Mouse (Mus musculus): ENCODE measurements around the gene Olfr702. TPM values are rescaled to one million over a fixed set of nuclear protein-coding genes. Genes with fewer than 3 reads are reported as not detected.

Gene Olfr702
- not detected for total RNA-seq (2018; cell fraction: chromatin; rRNA removed)
- not detected for total RNA-seq (2018; cell fraction: cytosol; rRNA removed)
- not detected for total RNA-seq (2018; cell fraction: nucleus; rRNA removed)
- polyA plus RNA-seq (2018) = not detected in 3 replicates

GRCm38 (mm10) chr7:106833793-106834192, at the start of gene Olfr702:
Olfr702 (minus strand) TSS chr7:106833893.
- no peak within 1 kb of the TSS for H3K27ac ChIP-seq
- no peaks in the 10 kb centered on the region for H3K79me2 ChIP-seq (ENCODE audit: inconsistent target)
- H3K4me3 ChIP-seq (ENCODE audit: inconsistent target) = no peak within 1 kb of the TSS
- no peaks in the 10 kb centered on the region for H3K36me3 ChIP-seq (ENCODE audit: inconsistent target)

- H3K79me2 ChIP-seq (ENCODE audit: inconsistent target) = no peaks in the 10 kb centered on the region
- no peak within 1 kb of the TSS for H3K4me3 ChIP-seq (ENCODE audit: inconsistent target)
- no peak within 1 kb of the TSS for H3K27ac ChIP-seq
- no peaks in the 10 kb centered on the region for H3K36me3 ChIP-seq (ENCODE audit: inconsistent target)
- WGBS (ENCODE audit: missing documents) = 86% methylated on average over 3 of the region's 3 CpGs
Observed at GRCm38 (mm10) chr7:106876791-106877190, 43.1 kb upstream of the Olfr702 start, which contains the start of gene Olfr705. Olfr705 (minus strand) TSS chr7:106876891.

- Histone ChIP-seq H3K79me2 (ENCODE audit: inconsistent target) (no peaks in the 10 kb centered on the region), H3K4me3 (ENCODE audit: inconsistent target) (no peak within 1 kb of the TSS), H3K27ac (no peak within 1 kb of the TSS)
Observed at GRCm38 (mm10) chr7:106862885-106863284, 29.2 kb upstream of the Olfr702 start, which contains the start of gene Olfr704. Olfr704 (plus strand) TSS chr7:106863185.

GRCm38 (mm10) chr7:106843060-106843459, 9.4 kb upstream of the Olfr702 start, which contains the start of gene Olfr703:
Olfr703 (plus strand) TSS chr7:106843360.
- 91% methylated on average over 2 of the region's 2 CpGs for WGBS (ENCODE audit: missing documents)
- Histone ChIP-seq H3K27ac (no peak within 1 kb of the TSS), H3K36me3 (ENCODE audit: inconsistent target) (no peaks in the 10 kb centered on the region), H3K79me2 (ENCODE audit: inconsistent target) (no peaks in the 10 kb centered on the region), H3K4me3 (ENCODE audit: inconsistent target) (no peak within 1 kb of the TSS)

More at GRCm38 (mm10) chr7:106862885-106863284, 29.2 kb upstream of the Olfr702 start, which contains the start of gene Olfr704:
- no peaks in the 10 kb centered on the region for H3K36me3 ChIP-seq (ENCODE audit: inconsistent target)

- no peak overlapping the region for H3K27ac ChIP-seq
- H3K4me3 ChIP-seq (ENCODE audit: inconsistent target) = no peak overlapping the region
- H3K36me3 ChIP-seq (ENCODE audit: inconsistent target) = no peaks in the 10 kb centered on the region
- no peaks in the 10 kb centered on the region for H3K79me2 ChIP-seq (ENCODE audit: inconsistent target)
Observed at GRCm38 (mm10) chr7:106818414-106818813, 15.3 kb downstream of the Olfr702 start.

GRCm38 (mm10) chr7:106815775-106816174, 17.9 kb downstream of the Olfr702 start:
- Histone ChIP-seq H3K4me3 (ENCODE audit: inconsistent target) (no peak overlapping the region), H3K79me2 (ENCODE audit: inconsistent target) (no peaks in the 10 kb centered on the region), H3K36me3 (ENCODE audit: inconsistent target) (no peaks in the 10 kb centered on the region), H3K27ac (no peak overlapping the region)
- 4% methylated on average over 2 of the region's 2 CpGs for WGBS (ENCODE audit: missing documents)

GRCm38 (mm10) chr7:106813829-106814228, 19.9 kb downstream of the Olfr702 start, which contains the start of gene Olfr701:
Olfr701 (plus strand) TSS chr7:106814129.
- 51% methylated on average over 2 of the region's 2 CpGs for WGBS (ENCODE audit: missing documents)
- no peak within 1 kb of the TSS for H3K27ac ChIP-seq
- H3K4me3 ChIP-seq (ENCODE audit: inconsistent target) = no peak within 1 kb of the TSS
- no peaks in the 10 kb centered on the region for H3K36me3 ChIP-seq (ENCODE audit: inconsistent target)
- no peaks in the 10 kb centered on the region for H3K79me2 ChIP-seq (ENCODE audit: inconsistent target)

- WGBS (ENCODE audit: missing documents) = 78% methylated on average over 1 of the region's 1 CpGs
- no peak within 1 kb of the TSS for H3K27ac ChIP-seq
- H3K36me3 ChIP-seq (ENCODE audit: inconsistent target) = no peaks in the 10 kb centered on the region
- no peak within 1 kb of the TSS for H3K4me3 ChIP-seq (ENCODE audit: inconsistent target)
- H3K79me2 ChIP-seq (ENCODE audit: inconsistent target) = no peaks in the 10 kb centered on the region
Observed at GRCm38 (mm10) chr7:106808734-106809133, 25.0 kb downstream of the Olfr702 start, which contains the start of gene Olfr700. Olfr700 (minus strand) TSS chr7:106808834.

GRCm38 (mm10) chr7:106793098-106793497, 40.6 kb downstream of the Olfr702 start, which contains the start of gene Olfr699:
Olfr699 (minus strand) TSS chr7:106793198.
- no peak within 1 kb of the TSS for H3K4me3 ChIP-seq (ENCODE audit: inconsistent target)
- H3K27ac ChIP-seq = no peak within 1 kb of the TSS
- no peaks in the 10 kb centered on the region for H3K36me3 ChIP-seq (ENCODE audit: inconsistent target)
- no peaks in the 10 kb centered on the region for H3K79me2 ChIP-seq (ENCODE audit: inconsistent target)
- WGBS (ENCODE audit: missing documents) = 54% methylated on average over 1 of the region's 1 CpGs

- Histone ChIP-seq H3K36me3 (ENCODE audit: inconsistent target) (no peaks in the 10 kb centered on the region), H3K79me2 (ENCODE audit: inconsistent target) (no peaks in the 10 kb centered on the region), H3K27ac (no peak overlapping the region), H3K4me3 (ENCODE audit: inconsistent target) (no peak overlapping the region)
Observed at GRCm38 (mm10) chr7:106788330-106788729, 45.4 kb downstream of the Olfr702 start.

Other genes starting within 250 kb of the Olfr702 start
- not detected in 3 replicates for gene Olfr693, start 153.3 kb downstream of the Olfr702 start, polyA plus RNA-seq (2018)
- not detected in 3 replicates for gene Olfr694, start 142.1 kb downstream of the Olfr702 start, polyA plus RNA-seq (2018)
- gene Olfr695, start 117.5 kb downstream of the Olfr702 start, polyA plus RNA-seq (2018) = not detected in 3 replicates
- gene Olfr697, start 91.5 kb downstream of the Olfr702 start, polyA plus RNA-seq (2018) = not detected in 3 replicates
- gene Olfr698, start 78.5 kb downstream of the Olfr702 start, polyA plus RNA-seq (2018) = not detected in 3 replicates
- gene Olfr699, start 40.7 kb downstream of the Olfr702 start, polyA plus RNA-seq (2018) = not detected in 3 replicates
- gene Olfr700, start 25.1 kb downstream of the Olfr702 start, polyA plus RNA-seq (2018) = not detected in 3 replicates
- gene Olfr701, start 19.8 kb downstream of the Olfr702 start, polyA plus RNA-seq (2018) = not detected in 3 replicates
- not detected in 3 replicates for gene Olfr703, start 9.5 kb upstream of the Olfr702 start, polyA plus RNA-seq (2018)
- gene Olfr704, start 29.3 kb upstream of the Olfr702 start, polyA plus RNA-seq (2018) = not detected in 3 replicates
- not detected in 3 replicates for gene Olfr705, start 43.0 kb upstream of the Olfr702 start, polyA plus RNA-seq (2018)
- gene Olfr706, start 54.3 kb upstream of the Olfr702 start, polyA plus RNA-seq (2018) = not detected in 3 replicates
- gene Olfr707, start 67.3 kb upstream of the Olfr702 start, polyA plus RNA-seq (2018) = not detected in 3 replicates
- gene Olfr1532-ps1, start 74.1 kb upstream of the Olfr702 start, polyA plus RNA-seq (2018) = not detected in 3 replicates
- not detected in 3 replicates for gene Olfr709-ps1, start 98.3 kb upstream of the Olfr702 start, polyA plus RNA-seq (2018)
- not detected in 3 replicates for gene Olfr710, start 114.4 kb upstream of the Olfr702 start, polyA plus RNA-seq (2018)
- not detected in 3 replicates for gene Olfr6, start 130.0 kb upstream of the Olfr702 start, polyA plus RNA-seq (2018)
- not detected in 3 replicates for gene Olfr711, start 141.6 kb upstream of the Olfr702 start, polyA plus RNA-seq (2018)
- gene Olfr2, start 172.2 kb upstream of the Olfr702 start, polyA plus RNA-seq (2018) = not detected in 3 replicates
- gene Olfr713, start 197.3 kb upstream of the Olfr702 start, polyA plus RNA-seq (2018) = not detected in 3 replicates
- not detected in 3 replicates for gene Olfr714, start 237.1 kb upstream of the Olfr702 start, polyA plus RNA-seq (2018)